Mouse (Mus musculus) hindbrain, embryonic 16.5 days (tissue): ENCODE data around the gene Ank. TPM values are rescaled to one million over a fixed set of nuclear protein-coding genes. Genes with fewer than 3 reads are reported as not detected.
A peak's percentile ranks its signal among the peaks of the same experiment; 100 is the strongest.

ENCODE experiments used
- ATAC-seq: fragments of 200-750 bp; cut with Nextera tagmentation; 2 replicates; pipeline ENCODE4 v1.8.0; 2017; ENCODE audit warnings: moderate TSS enrichment, moderate library complexity
- H3K27ac ChIP-seq: fragments of 300-500 bp; sonication (generic); 2 replicates; pipeline ENCODE4 v1.5.1; 2014; ENCODE audit warnings: low read depth, mild to moderate bottlenecking, control low read depth, low read length, moderate library complexity
- H3K27me3 ChIP-seq: fragments of 300-500 bp; sonication (generic); replicated peaks from 2 replicates; pipeline ENCODE4 v1.6.1; 2014; ENCODE audit warnings: low read length; ENCODE audit not compliant: control insufficient read depth, insufficient read depth
- H3K36me3 ChIP-seq: fragments of 300-500 bp; sonication (generic); 2 replicates; pipeline ENCODE4 v1.6.1; 2014; ENCODE audit warnings: mild to moderate bottlenecking, low read length, moderate library complexity, mixed read lengths; ENCODE audit not compliant: control insufficient read depth, insufficient read depth
- H3K4me1 ChIP-seq: fragments of 300-500 bp; sonication (generic); 2 replicates; pipeline ENCODE4 v1.6.1; 2014; ENCODE audit warnings: low read depth, low read length; ENCODE audit not compliant: control insufficient read depth, insufficient read depth
- H3K4me2 ChIP-seq: fragments of 300-500 bp; sonication (generic); 2 replicates; pipeline ENCODE4 v1.6.1; 2014; ENCODE audit warnings: mild to moderate bottlenecking, low read length, control low read depth, moderate library complexity
- H3K4me3 ChIP-seq: fragments of 300-500 bp; sonication (generic); 2 replicates; pipeline ENCODE4 v1.5.1; 2014; ENCODE audit warnings: mild to moderate bottlenecking, low read length, control low read depth, moderate library complexity
- H3K9ac ChIP-seq: fragments of 300-500 bp; sonication (generic); 2 replicates; pipeline ENCODE4 v1.6.1; 2014; ENCODE audit warnings: low read depth, mild to moderate bottlenecking, control low read depth, low read length, moderate library complexity
- H3K9me3 ChIP-seq: fragments of 300-500 bp; sonication (generic); 2 replicates; pipeline ENCODE4 v1.6.1; 2014; ENCODE audit warnings: mild to moderate bottlenecking, low read length, moderate library complexity; ENCODE audit not compliant: control insufficient read depth
- WGBS: fragments of 180-500 bp; shearing (Covaris S2); extraction: QIAGEN DNeasy Blood & Tissue Kit; methylation state at CpG from one replicate; pipeline ENCODE4 v1.1.7; 2014; 5-methylcytosine and 5-hydroxymethylcytosine counted together
- polyA plus RNA-seq: library from polyadenylated mRNA; unstranded; fragments of >200 nt; fragmentation: Nextera tagmentation; extraction: Ambion mirVana; gene quantifications from 2 replicates; pipeline ENCODE4 v1.2.1, GENCODE M21; 2015

Gene Ank
- polyA plus RNA-seq, 1 experiment from 2014 or later, result 11.6 TPM

DNA sequence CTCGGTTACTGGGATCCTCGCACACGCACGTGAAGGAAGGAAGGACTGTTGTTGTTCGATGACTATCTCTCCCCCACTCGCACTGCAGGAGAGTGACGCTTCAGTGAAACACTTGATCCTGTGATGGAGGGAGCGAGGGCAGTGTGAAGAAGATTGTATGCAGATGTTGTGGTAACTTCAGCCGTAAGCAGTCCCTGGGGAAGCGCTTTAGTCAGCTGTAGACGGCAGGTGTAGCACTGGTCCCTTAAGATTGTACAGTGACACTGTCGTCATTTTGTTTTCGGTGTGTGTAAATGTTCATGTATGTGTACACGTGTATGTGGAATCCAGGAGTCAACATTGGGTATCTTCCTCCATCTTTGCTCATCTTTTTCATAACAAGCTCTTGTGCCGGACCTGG is 33.9 kb downstream of the Ank start:
- Histone ChIP-seq H3K36me3 (no peaks in the 10 kb centered on the region), H3K27ac (no peak overlapping the region), H3K4me2 (no peak overlapping the region), H3K9ac (no peak overlapping the region), H3K4me3 (no peak overlapping the region), H3K4me1 (peaks cover 15% of the 10 kb centered on the region), H3K27me3 (no peaks in the 10 kb centered on the region), H3K9me3 (no peaks in the 10 kb centered on the region)
- ATAC-seq, result no peak
- 81% methylated on average over 15 of the region's 15 CpGs for WGBS

DNA sequence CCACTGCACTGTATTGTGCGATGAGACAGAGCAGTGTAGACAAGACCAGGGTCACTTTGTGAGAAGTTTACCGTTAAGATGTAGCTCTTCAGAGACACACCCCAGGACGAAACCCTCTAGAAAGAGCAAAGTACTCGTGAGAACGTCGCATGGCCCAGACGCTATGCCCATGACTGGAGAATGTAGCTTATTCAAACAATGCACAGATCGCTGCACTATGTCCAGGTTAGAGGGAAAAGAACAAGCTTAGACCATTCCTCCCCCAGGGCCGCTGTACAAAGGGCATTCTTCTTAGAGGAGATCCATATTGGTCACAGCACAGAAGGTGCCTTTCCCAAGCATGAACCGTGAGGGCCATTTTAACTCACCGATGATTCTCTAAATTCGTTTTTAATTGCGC is 35.9 kb downstream of the Ank start:
- no peaks in the 10 kb centered on the region for H3K36me3 ChIP-seq
- no peaks in the 10 kb centered on the region for H3K9me3 ChIP-seq
- H3K27ac ChIP-seq, result no peak overlapping the region
- ATAC-seq, result no peak
- H3K4me3 ChIP-seq, result no peak overlapping the region
- no peaks in the 10 kb centered on the region for H3K27me3 ChIP-seq
- WGBS, result 82% methylated on average over 13 of the region's 13 CpGs
- no peak overlapping the region for H3K4me2 ChIP-seq
- no peak overlapping the region for H3K9ac ChIP-seq
- H3K4me1 ChIP-seq, result peaks cover 5% of the 10 kb centered on the region

DNA sequence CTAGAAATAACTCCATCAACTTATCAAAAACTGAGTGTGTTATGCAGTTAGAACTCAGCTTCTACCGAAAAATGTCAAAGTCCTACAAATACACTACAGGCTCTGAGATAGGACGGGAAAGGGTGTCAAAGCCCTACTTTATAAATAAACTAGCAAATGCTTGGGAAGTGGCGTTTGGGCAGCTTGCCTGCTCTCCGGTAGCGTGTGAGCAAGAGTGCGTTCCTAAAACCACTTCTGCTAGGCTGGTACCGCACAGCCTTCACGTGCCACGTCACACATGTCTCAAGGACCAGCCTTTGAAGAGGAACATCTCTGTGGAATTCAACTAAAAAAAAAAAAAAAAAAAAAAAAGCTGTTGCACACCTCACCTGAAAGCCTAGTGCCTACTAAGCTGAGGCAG is 36.7 kb downstream of the Ank start:
- ATAC-seq, result no peak
- Histone ChIP-seq H3K4me2 (no peak overlapping the region), H3K4me3 (no peak overlapping the region), H3K9me3 (no peaks in the 10 kb centered on the region), H3K27me3 (no peaks in the 10 kb centered on the region), H3K27ac (no peak overlapping the region; the same call in 1 of the 2 replicates), H3K4me1 (peaks cover 5% of the 10 kb centered on the region), H3K36me3 (no peaks in the 10 kb centered on the region), H3K9ac (no peak overlapping the region)
- 81% methylated on average over 9 of the region's 9 CpGs for WGBS

DNA sequence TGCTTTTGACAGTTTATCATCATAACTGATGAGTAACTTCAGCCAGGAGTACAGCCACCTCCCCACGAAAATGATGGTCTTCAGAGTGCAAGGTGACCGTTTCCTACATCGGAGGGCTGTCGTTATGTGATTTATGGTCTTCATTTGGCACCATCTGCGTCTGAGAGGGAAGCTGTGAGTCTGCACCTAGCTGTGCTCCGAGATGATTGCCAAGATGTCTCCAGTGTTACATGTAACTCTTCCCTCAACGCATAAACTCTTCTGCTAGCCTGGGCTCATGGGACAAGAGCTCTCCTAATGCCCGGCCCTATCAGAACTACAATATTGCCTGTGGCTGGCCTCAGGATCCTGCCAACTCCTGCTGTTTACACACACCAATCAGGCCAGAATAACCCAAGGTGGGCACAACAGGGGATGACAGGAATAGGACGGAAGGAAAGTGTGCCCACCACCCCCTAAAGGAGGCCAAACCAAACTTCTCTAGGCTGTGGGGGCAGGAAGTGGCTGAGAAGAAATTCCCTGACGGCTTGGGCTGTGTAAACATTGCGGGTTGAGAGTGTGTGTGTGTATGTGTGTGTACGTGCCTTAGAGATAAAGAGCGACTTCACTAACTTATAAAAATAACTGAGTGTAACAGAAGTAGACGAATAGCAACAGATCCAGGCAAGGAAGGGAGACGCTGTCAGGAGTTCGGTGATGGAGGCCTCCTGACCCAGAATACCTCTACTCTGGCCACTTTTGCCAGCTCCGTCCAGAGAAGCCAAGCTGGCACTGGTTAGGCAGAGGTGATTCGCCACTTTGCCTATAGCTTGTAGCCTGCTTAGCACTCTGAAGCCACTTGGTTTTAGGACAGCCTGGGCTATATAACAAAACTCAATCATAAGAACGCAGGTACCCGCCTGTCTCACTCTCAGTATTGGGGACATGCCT is 37.6 kb downstream of the Ank start:
- no peaks in the 10 kb centered on the region for H3K27me3 ChIP-seq
- peak; percentile 31; the same call in 1 of the 2 replicates for ATAC-seq
- no peak overlapping the region; the same call in 1 of the 2 replicates for H3K27ac ChIP-seq
- no peaks in the 10 kb centered on the region for H3K9me3 ChIP-seq
- no peak overlapping the region for H3K4me3 ChIP-seq
- H3K4me1 ChIP-seq, result peaks cover 5% of the 10 kb centered on the region
- WGBS, result 78% methylated on average over 20 of the region's 20 CpGs
- H3K4me2 ChIP-seq, result no peak overlapping the region
- no peak overlapping the region for H3K9ac ChIP-seq
- H3K36me3 ChIP-seq, result no peaks in the 10 kb centered on the region

DNA sequence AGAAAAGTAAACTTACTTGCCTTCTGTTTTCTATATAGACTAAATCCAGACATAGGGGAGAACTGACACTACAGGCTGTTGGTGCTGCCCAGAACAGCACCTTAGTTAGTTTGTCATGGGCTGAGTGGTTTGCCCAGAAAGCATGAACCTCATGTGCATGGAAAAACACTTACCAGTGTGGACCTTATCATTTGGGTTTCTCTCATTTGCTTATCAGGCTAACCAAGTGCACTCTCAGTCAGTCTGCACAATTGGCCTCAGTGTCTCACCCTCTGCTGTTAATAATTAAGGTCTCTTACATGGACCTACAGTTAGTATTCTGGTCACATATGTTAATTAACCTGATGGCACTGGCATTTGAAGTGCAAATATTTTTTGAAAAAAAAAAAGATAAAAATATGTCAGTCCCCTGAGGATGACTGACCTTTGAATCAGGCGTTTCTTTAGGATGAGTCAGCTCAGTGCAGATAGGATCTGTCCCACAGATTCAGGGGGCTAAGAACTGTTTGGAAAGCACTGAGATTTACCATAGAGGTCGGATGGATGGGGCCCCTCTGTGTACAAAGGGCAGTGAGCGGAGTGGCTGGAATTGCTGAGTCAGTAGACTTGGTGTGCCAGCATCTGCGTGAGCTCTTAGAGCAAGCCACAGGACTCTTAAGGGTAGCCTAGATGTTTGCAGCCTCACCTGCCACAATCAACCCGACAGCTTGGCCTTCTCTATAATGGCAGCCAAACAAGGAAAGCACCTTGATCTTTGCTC is 39.8 kb downstream of the Ank start:
- no peaks in the 10 kb centered on the region for H3K36me3 ChIP-seq
- no peak for ATAC-seq

DNA sequence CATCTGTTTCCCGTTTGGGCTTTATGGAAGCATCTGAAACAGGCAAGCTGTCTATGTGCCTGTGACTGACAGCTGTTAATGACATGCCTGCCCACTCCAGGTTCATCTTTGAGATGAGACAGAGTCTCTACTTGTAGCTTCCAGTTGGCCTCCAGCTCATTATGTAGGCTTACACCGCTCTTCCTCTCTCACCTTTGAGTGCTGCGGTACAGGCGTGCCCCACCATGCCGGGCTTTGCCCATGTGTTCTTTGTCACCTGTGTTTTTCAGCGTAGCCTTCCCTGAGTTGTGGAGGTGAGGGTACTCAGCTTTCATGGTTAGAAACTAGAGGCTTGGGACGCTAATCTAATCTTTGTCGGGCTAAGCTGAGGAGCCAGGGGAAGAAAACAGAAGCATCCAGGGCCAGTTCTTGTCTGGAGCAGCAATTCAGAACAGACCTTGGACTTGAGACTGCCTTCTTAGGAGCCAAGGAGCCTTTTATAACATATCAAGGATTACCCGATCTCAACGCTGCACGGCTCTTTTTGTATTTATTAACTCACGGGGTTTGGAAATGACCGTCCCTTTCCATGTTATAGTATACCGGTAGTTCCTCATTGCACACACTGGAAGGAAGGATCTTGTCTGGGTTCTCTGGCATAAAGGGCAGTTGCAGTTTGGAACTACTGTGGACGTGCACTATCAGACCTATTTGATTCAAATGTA is 40.6 kb downstream of the Ank start:
- no peak overlapping the region for H3K27ac ChIP-seq
- peaks cover 5% of the 10 kb centered on the region for H3K4me1 ChIP-seq
- no peak overlapping the region for H3K9ac ChIP-seq
- no peak overlapping the region for H3K4me2 ChIP-seq
- ATAC-seq, result no peak
- no peaks in the 10 kb centered on the region for H3K36me3 ChIP-seq
- H3K4me3 ChIP-seq, result no peak overlapping the region
- H3K9me3 ChIP-seq, result no peaks in the 10 kb centered on the region
- WGBS, result 92% methylated on average over 15 of the region's 15 CpGs
- no peaks in the 10 kb centered on the region for H3K27me3 ChIP-seq

More for the DNA sequence above, 39.8 kb downstream of the Ank start:
- no peak overlapping the region for H3K27ac ChIP-seq
- H3K4me2 ChIP-seq, result no peak overlapping the region
- H3K4me3 ChIP-seq, result no peak overlapping the region
- no peak overlapping the region for H3K9ac ChIP-seq
- peaks cover 5% of the 10 kb centered on the region for H3K4me1 ChIP-seq
- 70% methylated on average over 5 of the region's 5 CpGs for WGBS
- H3K9me3 ChIP-seq, result no peaks in the 10 kb centered on the region
- no peaks in the 10 kb centered on the region for H3K27me3 ChIP-seq

DNA sequence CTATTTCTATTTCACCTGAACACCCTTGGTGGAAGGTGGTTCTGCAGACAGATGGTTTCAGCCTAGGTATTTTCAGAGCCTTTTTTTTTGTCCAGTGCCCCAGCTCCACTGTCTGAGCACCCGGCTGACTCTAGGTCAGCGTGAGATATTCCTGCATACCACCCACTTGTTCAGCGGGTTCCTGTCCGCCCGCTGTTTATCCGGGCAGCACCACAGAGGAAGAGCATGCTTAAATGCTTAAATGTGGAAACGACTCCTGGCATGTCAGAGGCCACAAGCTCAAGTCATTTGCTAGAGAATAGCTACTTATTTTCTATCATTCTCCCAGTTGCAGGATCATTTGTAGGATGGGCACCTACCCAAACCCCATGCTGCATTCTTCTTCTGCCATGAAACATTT is 41.7 kb downstream of the Ank start:
- no peak for ATAC-seq
- peaks cover 7% of the 10 kb centered on the region for H3K4me1 ChIP-seq
- H3K4me2 ChIP-seq, result no peak overlapping the region
- no peaks in the 10 kb centered on the region for H3K27me3 ChIP-seq
- no peak overlapping the region for H3K27ac ChIP-seq
- no peaks in the 10 kb centered on the region for H3K9me3 ChIP-seq
- no peak overlapping the region for H3K4me3 ChIP-seq
- no peaks in the 10 kb centered on the region for H3K36me3 ChIP-seq
- no peak overlapping the region for H3K9ac ChIP-seq
- WGBS, result 92% methylated on average over 7 of the region's 7 CpGs

DNA sequence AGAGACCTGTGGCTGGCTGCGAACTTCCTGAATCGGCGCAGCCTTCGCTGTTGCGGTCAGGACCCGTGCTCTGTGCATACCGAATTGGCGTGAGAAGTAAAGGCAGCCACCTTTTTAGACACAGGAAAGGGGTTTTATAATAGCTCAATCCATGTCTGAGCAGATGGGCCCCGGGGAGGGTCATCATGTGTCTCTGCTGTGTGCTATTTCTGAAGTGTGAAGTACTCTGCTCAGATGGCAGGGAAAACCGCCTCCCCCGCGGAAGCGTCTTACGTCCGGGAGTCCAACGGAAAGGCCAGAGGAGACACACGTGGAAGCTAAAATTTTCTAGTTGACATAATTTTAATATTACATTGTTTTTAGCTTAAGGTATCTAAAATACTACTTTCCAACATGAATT is 42.5 kb downstream of the Ank start:
- Histone ChIP-seq H3K9me3 (no peaks in the 10 kb centered on the region), H3K36me3 (no peaks in the 10 kb centered on the region), H3K4me3 (no peak overlapping the region), H3K27ac (no peak overlapping the region), H3K4me2 (no peak overlapping the region), H3K9ac (no peak overlapping the region), H3K4me1 (peaks cover 4% of the 10 kb centered on the region), H3K27me3 (no peaks in the 10 kb centered on the region)
- no peak for ATAC-seq
- 91% methylated on average over 17 of the region's 17 CpGs for WGBS

DNA sequence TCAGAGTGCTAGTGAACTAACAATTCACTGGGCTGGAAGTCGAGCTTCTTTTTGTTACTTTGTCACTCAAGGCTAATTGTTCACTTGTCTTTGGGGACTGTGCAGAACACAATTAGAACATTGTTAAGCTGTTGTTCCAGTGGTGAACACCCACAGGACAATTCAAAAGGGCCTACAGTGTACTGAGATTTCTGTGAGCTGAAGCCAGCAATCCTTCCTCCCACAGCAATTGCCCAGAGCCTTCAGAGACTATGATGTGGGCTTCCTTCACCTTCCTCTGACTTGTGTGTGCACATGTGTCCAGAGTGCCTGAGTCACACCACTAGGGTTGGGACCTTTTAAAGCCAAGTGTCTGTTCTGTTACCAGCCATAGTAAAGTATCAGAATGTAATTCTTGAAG is 50.5 kb downstream of the Ank start:
- Histone ChIP-seq H3K27ac (no peak overlapping the region), H3K27me3 (no peaks in the 10 kb centered on the region), H3K4me3 (no peak overlapping the region), H3K9me3 (no peaks in the 10 kb centered on the region), H3K36me3 (no peaks in the 10 kb centered on the region), H3K4me2 (no peak overlapping the region), H3K4me1 (peaks cover 6% of the 10 kb centered on the region; the same call in 1 of the 2 replicates), H3K9ac (no peak overlapping the region)
- 19% methylated on average over 1 of the region's 1 CpGs for WGBS
- ATAC-seq, result no peak
